Mouse (Mus musculus) liver, adult 2 months (tissue): ENCODE results near the gene Pik3c2g.

ENCODE experiments used
- CTCF ChIP-seq: fragments of 200-500 bp; IDR thresholded peaks from 2 replicates; pipeline ENCODE4 v1.5.1; 2011; ENCODE audit warnings: low read depth, low read length, control low read depth
- POLR2A ChIP-seq: fragments of 200-500 bp; IDR thresholded peaks from 2 replicates; pipeline ENCODE4 v1.6.1; 2011; ENCODE audit warnings: low read length, control low read depth; ENCODE audit not compliant: insufficient read depth; ENCODE audit errors: extremely low read depth

GRCm38 (mm10) chr6:139770535-139770934 is 183.5 kb downstream of the Pik3c2g start:
- TF ChIP-seq POLR2A (no peak), CTCF (no peak)
